Comparison of ENCODE assay signal across 10 mouse cellular contexts in genomic region chr15:77014985-77015384, GRCm38 (mm10). TPM values are rescaled to one million over a fixed set of nuclear protein-coding genes. Genes with fewer than 3 reads are reported as not detected.
DNase-seq lines count a peak whose midpoint lies in the region; ATAC-seq and TF ChIP-seq lines count a peak whose summit lies in the region.
"Had no signal": no experiment of that assay in that cellular context is flagged by ENCODE, and none has a peak within 500 bp of the region (broad histone marks: within the 10 kb centered on the region; RNA-seq: fewer than 3 reads in every experiment).

No protein-coding gene starts in this region.

- ATAC-seq in lung, embryonic 14.5 days (ENCODE audit: insufficient read depth), result no peak
- no peak for ATAC-seq in hindbrain, embryonic 16.5 days
- ATAC-seq in forebrain, embryonic 14.5 days, result no peak
- ATAC-seq in inflammation-experienced regulatory T-cells, adult 6 months, result no peak

- 59% methylated on average over 4 of the region's 4 CpGs for WGBS in lung, embryonic 14.5 days
- 63% methylated on average over 4 of the region's 4 CpGs for WGBS in hindbrain, embryonic 16.5 days
- WGBS in forebrain, embryonic 14.5 days, result 84% methylated on average over 4 of the region's 4 CpGs

- peaks cover 16% of the 10 kb centered on the region for H3K4me1 ChIP-seq in lung, embryonic 14.5 days (ENCODE audit: insufficient read depth)
- H3K4me1 ChIP-seq in hindbrain, embryonic 16.5 days (ENCODE audit: control insufficient read depth, insufficient read depth, low read depth, low read length), result peaks cover 19% of the 10 kb centered on the region
- peaks cover 5% of the 10 kb centered on the region; the same call in 1 of the 2 replicates for H3K4me1 ChIP-seq in forebrain, embryonic 14.5 days (ENCODE audit: control insufficient read depth, insufficient read depth, low read length)

- H3K4me3 ChIP-seq in lung, embryonic 14.5 days (ENCODE audit: low read depth, low read length), result no peak overlapping the region
- H3K4me3 ChIP-seq in hindbrain, embryonic 16.5 days (ENCODE audit: low read length), result no peak overlapping the region
- no peak overlapping the region for H3K4me3 ChIP-seq in forebrain, embryonic 14.5 days (ENCODE audit: low read depth, low read length)

- no peak for DNase-seq in lung, embryonic 14.5 days
- DNase-seq in lung, postnatal 4 days, result no peak
- DNase-seq in gastrocnemius, postnatal 25 days, result peak; percentile 87
- DNase-seq in skeletal muscle tissue, adult 2 months (ENCODE audit: low read depth, low spot score), result peak; percentile 95
- DNase-seq in forebrain, embryonic 14.5 days (ENCODE audit: low spot score), result no peak
- DNase-seq: cerebellum, adult 9-11 months had no signal

- no peaks in the 10 kb centered on the region for H3K27me3 ChIP-seq in lung, embryonic 14.5 days (ENCODE audit: insufficient read depth, low read length)
- no peaks in the 10 kb centered on the region for H3K27me3 ChIP-seq in hindbrain, embryonic 16.5 days (replicated peaks; ENCODE audit: control insufficient read depth, insufficient read depth, low read length)
- H3K27me3 ChIP-seq in forebrain, embryonic 14.5 days (replicated peaks; ENCODE audit: control insufficient read depth, insufficient read depth, low read length), result no peaks in the 10 kb centered on the region

- no peak overlapping the region for H3K4me2 ChIP-seq in lung, embryonic 14.5 days
- peak overlapping the region; percentile 37; the same call in 1 of the 2 replicates for H3K4me2 ChIP-seq in hindbrain, embryonic 16.5 days (ENCODE audit: low read length)
- H3K4me2 ChIP-seq in forebrain, embryonic 14.5 days (ENCODE audit: low read length), result no peak overlapping the region

- no peak overlapping the region for H3K9ac ChIP-seq in lung, embryonic 14.5 days
- H3K9ac ChIP-seq in hindbrain, embryonic 16.5 days (ENCODE audit: low read depth, low read length), result no peak overlapping the region
- H3K9ac ChIP-seq in forebrain, embryonic 14.5 days (ENCODE audit: low read length), result no peak overlapping the region
- H3K9ac ChIP-seq: liver, embryonic 14.5 days had no signal

- no peaks in the 10 kb centered on the region for H3K36me3 ChIP-seq in lung, embryonic 14.5 days (ENCODE audit: insufficient read depth)
- no peaks in the 10 kb centered on the region for H3K36me3 ChIP-seq in hindbrain, embryonic 16.5 days (ENCODE audit: control insufficient read depth, insufficient read depth, low read length)
- H3K36me3 ChIP-seq in forebrain, embryonic 14.5 days (ENCODE audit: control insufficient read depth, insufficient read depth, low read length), result no peaks in the 10 kb centered on the region

- no peak for TF ChIP-seq CTCF in lung, embryonic 14.5 days (IDR thresholded peaks at IDR 0.05; ENCODE audit: low read depth)

- H3K27ac ChIP-seq in lung, embryonic 14.5 days (ENCODE audit: low read depth), result peak overlapping the region; percentile 50; the same call in 1 of the 2 replicates
- H3K27ac ChIP-seq in hindbrain, embryonic 16.5 days (ENCODE audit: low read depth, low read length), result no peak overlapping the region
- H3K27ac ChIP-seq in forebrain, embryonic 14.5 days (ENCODE audit: low read depth, low read length), result no peak overlapping the region
- H3K27ac ChIP-seq: liver, embryonic 14.5 days had no signal

- no peaks in the 10 kb centered on the region for H3K9me3 ChIP-seq in lung, embryonic 14.5 days (ENCODE audit: low read depth, low read length)
- H3K9me3 ChIP-seq in hindbrain, embryonic 16.5 days (ENCODE audit: control insufficient read depth, low read length), result no peaks in the 10 kb centered on the region
- no peaks in the 10 kb centered on the region for H3K9me3 ChIP-seq in forebrain, embryonic 14.5 days (replicated peaks; ENCODE audit: control insufficient read depth, low read length)

RNA-seq across cellular contexts. Expression of gene Apol6, which starts 29.5 kb away (rescaled TPM):
- polyA plus RNA-seq in lung, embryonic 14.5 days (2014; fragmentation: Nextera tagmentation; extraction: Ambion mirVana), result 0.09 and 0.12 TPM in 2 replicates
- total RNA-seq in gastrocnemius, postnatal 25 days (2021), result 10 to 100 TPM; 47.8 to 57.9 TPM
- not detected in 2 replicates for polyA plus RNA-seq in hindbrain, embryonic 16.5 days (2015; fragmentation: Nextera tagmentation; extraction: Ambion mirVana)
- polyA plus RNA-seq in forebrain, embryonic 14.5 days (2014; fragmentation: Nextera tagmentation; extraction: Ambion mirVana), result not detected in 2 replicates
- polyA plus RNA-seq in inflammation-experienced regulatory T-cells, adult 6 months (2017; shearing (Covaris generic)), result under 1 TPM in 1 of 3 experiments, not detected in 2; 0.62 TPM
- polyA plus RNA-seq: thymus, postnatal 0 days had no signal

RNA-seq across cellular contexts. Expression of gene Mb, which starts 35.5 kb away (rescaled TPM):
- polyA plus RNA-seq in lung, embryonic 14.5 days (2014; fragmentation: Nextera tagmentation; extraction: Ambion mirVana), result 0.51 and 1.3 TPM in 2 replicates
- total RNA-seq in gastrocnemius, postnatal 25 days (2021), result 1,000 to 10,000 TPM; 2,592 to 3,528 TPM
- 0.71 and 0.81 TPM in 2 replicates for polyA plus RNA-seq in hindbrain, embryonic 16.5 days (2015; fragmentation: Nextera tagmentation; extraction: Ambion mirVana)
- polyA plus RNA-seq in forebrain, embryonic 14.5 days (2014; fragmentation: Nextera tagmentation; extraction: Ambion mirVana), result 0.40 TPM in 1 of 2 replicates, not detected in the other
- polyA plus RNA-seq in inflammation-experienced regulatory T-cells, adult 6 months (2017; shearing (Covaris generic)), result not detected

Comparison
In these comparisons a context has a peak if more than half of its experiments do, and no peak if none do; other contexts are left out.
1. DNase-seq: peak in gastrocnemius, postnatal 25 days (single experiment) and skeletal muscle tissue, adult 2 months (single experiment); none in lung, embryonic 14.5 days (single experiment), lung, postnatal 4 days (0 of 2) and forebrain, embryonic 14.5 days (single experiment).